Mouse (Mus musculus): ENCODE results near the gene Phb. TPM values are rescaled to one million over a fixed set of nuclear protein-coding genes. Genes with fewer than 3 reads are reported as not detected.
A peak's percentile ranks its signal among the peaks of the same experiment; 100 is the strongest.

Gene Phb
- total RNA-seq (2014; rRNA removed; ENCODE audit: low replicate concordance) (349 and 446 TPM in 2 replicates), polyA plus RNA-seq (2015; fragmentation: Nextera tagmentation; extraction: Ambion mirVana) (432 and 435 TPM in 2 replicates)

- Histone ChIP-seq H3K4me2 (ENCODE audit: low read depth, low read length) (peak within 1 kb of the TSS; percentile 86), H3K27me3 (ENCODE audit: control insufficient read depth, insufficient read depth, low read length) (no peaks in the 10 kb centered on the region), H3K9me3 (replicated peaks; ENCODE audit: control insufficient read depth, low read length) (no peaks in the 10 kb centered on the region), H3K4me3 (ENCODE audit: low read depth, low read length) (peak within 1 kb of the TSS; percentile 80), H3K4me1 (ENCODE audit: control insufficient read depth, insufficient read depth) (peaks cover 11% of the 10 kb centered on the region), H3K9ac (replicated peaks; ENCODE audit: low read depth, low read length) (peak within 1 kb of the TSS; percentile 68), H3K36me3 (replicated peaks; ENCODE audit: control insufficient read depth, insufficient read depth, low read length) (peaks cover 34% of the 10 kb centered on the region), H3K27ac (ENCODE audit: low read depth) (peak within 1 kb of the TSS; percentile 86)
- WGBS: under 1% methylated on average over 25 of the region's 25 CpGs
- peak; percentile 97 for ATAC-seq (ENCODE audit: insufficient read depth, low read depth)
- TF ChIP-seq EP300 (IDR thresholded peaks at IDR 0.05; ENCODE audit: low read depth) (peak; percentile 53; the same call in 1 of the 2 replicates), CTCF (IDR thresholded peaks at IDR 0.05; ENCODE audit: low read depth) (no peak)
- peak; percentile 100 for DNase-seq (ENCODE audit: low spot score)
Measured at GRCm38 (mm10) chr11:95666529-95667149, at the start of gene Phb. Gene Phb, plus strand, starts transcription at chr11:95666957.

DNA sequence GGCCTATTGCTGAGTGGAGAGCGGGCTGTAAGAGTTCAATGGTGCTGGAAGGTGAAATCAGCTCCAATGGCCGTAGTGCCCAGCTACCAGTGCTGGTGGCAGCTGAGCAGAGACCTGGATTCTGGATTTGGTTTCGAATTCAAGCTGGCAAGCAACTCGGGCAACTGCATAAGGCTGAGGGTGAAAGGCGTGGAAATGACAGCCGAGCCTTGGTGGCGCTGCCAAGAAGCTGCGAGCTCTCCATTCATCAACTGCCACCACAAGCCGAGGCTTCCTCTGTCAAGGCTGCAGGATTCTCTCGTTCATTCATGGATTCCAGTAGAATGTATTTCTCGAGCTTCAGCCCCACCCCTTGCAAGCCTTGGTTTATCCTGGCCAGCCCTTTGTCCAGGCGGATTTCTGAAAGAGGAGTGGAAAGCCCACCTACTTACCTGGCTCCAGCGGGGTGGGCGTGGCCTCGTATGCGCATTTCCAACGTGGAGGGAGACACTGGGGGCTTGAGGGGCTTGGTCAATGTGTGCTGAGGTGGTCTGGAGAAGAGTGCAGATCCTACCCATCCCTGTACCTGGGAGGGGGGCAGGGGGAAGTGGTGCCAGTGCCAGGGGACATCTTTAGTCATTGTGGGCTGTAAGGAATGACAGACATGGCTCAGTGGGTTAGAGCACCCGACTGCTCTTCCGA, 48.8 kb upstream of the Phb start:
- WGBS: 54% methylated on average over 19 of the region's 19 CpGs
- H3K9ac ChIP-seq (replicated peaks; ENCODE audit: low read depth, low read length): no peak overlapping the region
- DNase-seq (ENCODE audit: low spot score) (no peak), ATAC-seq (ENCODE audit: insufficient read depth, low read depth) (no peak)
- 0 out of 2 replicates have a peak, but pooled peaks cover 11% of the 10 kb centered on the region for H3K27me3 ChIP-seq (ENCODE audit: control insufficient read depth, insufficient read depth, low read length)
- H3K4me2 ChIP-seq (ENCODE audit: low read depth, low read length): no peak overlapping the region
- no peak overlapping the region for H3K27ac ChIP-seq (ENCODE audit: low read depth)
- no peaks in the 10 kb centered on the region for H3K4me1 ChIP-seq (ENCODE audit: control insufficient read depth, insufficient read depth)
- H3K36me3 ChIP-seq (replicated peaks; ENCODE audit: control insufficient read depth, insufficient read depth, low read length): no peaks in the 10 kb centered on the region
- no peak overlapping the region for H3K4me3 ChIP-seq (ENCODE audit: low read depth, low read length)
- H3K9me3 ChIP-seq (replicated peaks; ENCODE audit: control insufficient read depth, low read length): no peaks in the 10 kb centered on the region
- TF ChIP-seq EP300 (IDR thresholded peaks at IDR 0.05; ENCODE audit: low read depth) (no peak), CTCF (IDR thresholded peaks at IDR 0.05; ENCODE audit: low read depth) (no peak)

- Histone ChIP-seq H3K4me2 (ENCODE audit: low read depth, low read length) (no peak overlapping the region), H3K36me3 (replicated peaks; ENCODE audit: control insufficient read depth, insufficient read depth, low read length) (no peaks in the 10 kb centered on the region), H3K9ac (replicated peaks; ENCODE audit: low read depth, low read length) (no peak overlapping the region), H3K27ac (ENCODE audit: low read depth) (no peak overlapping the region), H3K9me3 (replicated peaks; ENCODE audit: control insufficient read depth, low read length) (no peaks in the 10 kb centered on the region), H3K4me1 (ENCODE audit: control insufficient read depth, insufficient read depth) (no peaks in the 10 kb centered on the region), H3K4me3 (ENCODE audit: low read depth, low read length) (no peak overlapping the region), H3K27me3 (ENCODE audit: control insufficient read depth, insufficient read depth, low read length) (peaks cover 18% of the 10 kb centered on the region; the same call in 1 of the 2 replicates)
- WGBS: 76% methylated on average over 3 of the region's 3 CpGs
- ATAC-seq (ENCODE audit: insufficient read depth, low read depth) (no peak), DNase-seq (ENCODE audit: low spot score) (no peak)
- TF ChIP-seq CTCF (IDR thresholded peaks at IDR 0.05; ENCODE audit: low read depth) (no peak), EP300 (IDR thresholded peaks at IDR 0.05; ENCODE audit: low read depth) (no peak)
Measured at GRCm38 (mm10) chr11:95619081-95619480, 47.7 kb upstream of the Phb start.

DNA sequence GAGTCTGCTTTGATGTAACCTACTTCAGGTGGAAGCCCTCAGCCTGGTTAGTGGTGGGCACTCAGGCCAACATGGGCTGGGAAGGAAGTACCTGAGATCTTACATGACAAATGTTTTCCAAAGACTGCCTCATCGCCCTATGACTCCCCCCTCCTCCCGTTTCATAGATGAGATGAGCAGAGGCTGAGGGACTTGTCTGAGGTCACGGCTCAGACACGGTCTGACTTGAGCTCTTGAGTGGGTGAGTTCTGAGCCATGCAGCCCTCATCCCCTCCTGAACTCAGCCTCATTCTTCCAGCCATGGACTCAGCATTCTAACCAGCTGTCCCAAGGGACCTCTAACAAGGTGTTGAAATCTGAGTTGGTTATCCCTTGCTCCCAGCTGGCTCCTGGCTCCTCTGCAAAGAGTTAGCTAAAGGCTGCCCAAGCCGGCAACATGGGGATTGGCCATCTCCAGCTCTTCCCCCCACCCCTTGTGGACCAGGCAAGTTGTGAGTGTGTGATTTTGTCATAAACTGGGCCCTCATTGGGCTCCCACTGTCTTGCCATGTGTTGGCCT, 46.8 kb upstream of the Phb start:
- no peak for ATAC-seq (ENCODE audit: insufficient read depth, low read depth)
- no peak for DNase-seq (ENCODE audit: low spot score)
- TF ChIP-seq CTCF (IDR thresholded peaks at IDR 0.05; ENCODE audit: low read depth) (no peak), EP300 (IDR thresholded peaks at IDR 0.05; ENCODE audit: low read depth) (no peak)
- Histone ChIP-seq H3K27ac (ENCODE audit: low read depth) (no peak overlapping the region), H3K36me3 (replicated peaks; ENCODE audit: control insufficient read depth, insufficient read depth, low read length) (no peaks in the 10 kb centered on the region), H3K4me1 (ENCODE audit: control insufficient read depth, insufficient read depth) (no peaks in the 10 kb centered on the region), H3K4me3 (ENCODE audit: low read depth, low read length) (no peak overlapping the region), H3K9me3 (replicated peaks; ENCODE audit: control insufficient read depth, low read length) (no peaks in the 10 kb centered on the region), H3K4me2 (ENCODE audit: low read depth, low read length) (no peak overlapping the region), H3K9ac (replicated peaks; ENCODE audit: low read depth, low read length) (no peak overlapping the region), H3K27me3 (ENCODE audit: control insufficient read depth, insufficient read depth, low read length) (peaks cover 19% of the 10 kb centered on the region; the same call in 1 of the 2 replicates)
- 80% methylated on average over 5 of the region's 5 CpGs for WGBS

- no peak overlapping the region for H3K27ac ChIP-seq (ENCODE audit: low read depth)
- H3K9me3 ChIP-seq (replicated peaks; ENCODE audit: control insufficient read depth, low read length): no peaks in the 10 kb centered on the region
- H3K4me3 ChIP-seq (ENCODE audit: low read depth, low read length): no peak overlapping the region
- TF ChIP-seq EP300 (IDR thresholded peaks at IDR 0.05; ENCODE audit: low read depth) (no peak), CTCF (IDR thresholded peaks at IDR 0.05; ENCODE audit: low read depth) (no peak)
- ATAC-seq (ENCODE audit: insufficient read depth, low read depth) (no peak), DNase-seq (ENCODE audit: low spot score) (no peak)
- H3K27me3 ChIP-seq (ENCODE audit: control insufficient read depth, insufficient read depth, low read length): peaks cover 19% of the 10 kb centered on the region; the same call in 1 of the 2 replicates
- 47% methylated on average over 4 of the region's 4 CpGs for WGBS
- H3K4me2 ChIP-seq (ENCODE audit: low read depth, low read length): no peak overlapping the region
- H3K36me3 ChIP-seq (replicated peaks; ENCODE audit: control insufficient read depth, insufficient read depth, low read length): no peaks in the 10 kb centered on the region
- H3K4me1 ChIP-seq (ENCODE audit: control insufficient read depth, insufficient read depth): no peaks in the 10 kb centered on the region
- H3K9ac ChIP-seq (replicated peaks; ENCODE audit: low read depth, low read length): no peak overlapping the region
Measured at GRCm38 (mm10) chr11:95621010-95621409, 45.7 kb upstream of the Phb start.
